Mouse (Mus musculus) left cerebral cortex, postnatal 25 days (tissue): ENCODE data around the gene Slc45a2. TPM values are rescaled to one million over a fixed set of nuclear protein-coding genes. Genes with fewer than 3 reads are reported as not detected.
"Not testable (repeated sequence)": the region's sequence is repeated elsewhere in the genome, so short reads cannot be mapped to it uniquely, and the experiment has no call there.

ENCODE experiments used
- DNase-seq, 2 experiments: peaks; one replicate each; pipeline ENCODE4 v3.0.0; 2022; ENCODE audit warnings: low spot score in 2 of 2, mixed read lengths in 1 of 2
- intact Hi-C: fragments of 180-260 bp; cut with DNase I; formaldehyde crosslinking; loops from one replicate; pipeline ENCODE4 v1.15.1; 2025
- total RNA-seq, 2 experiments: library from RNA; stranded (reverse); gene quantifications; 2 replicates each; pipeline ENCODE4 v1.2.3; 2021

The Slc45a2 gene
- not detected for total RNA-seq

GRCm38 (mm10) chr15:11000421-11000820, at the start of gene Slc45a2:
Gene Slc45a2 (plus strand): TSS chr15:11000721.
- DNase-seq = no peak
- intact Hi-C loops = loop anchor here (10.0 kb wide), 1 partner anchor 1604 kb away; no protein-coding TSS in a partner anchor

- intact Hi-C loops = no loop called here
- DNase-seq = no peak
Observed at GRCm38 (mm10) chr15:10951951-10952759, 48.4 kb upstream of the Slc45a2 start, which contains the start of gene C1qtnf3. Gene C1qtnf3 (plus strand): TSS chr15:10952332.

GRCm38 (mm10) chr15:10952760-10953305, 47.7 kb upstream of the Slc45a2 start:
- intact Hi-C loops = no loop called here

GRCm38 (mm10) chr15:10953465-10953864, 47.1 kb upstream of the Slc45a2 start:
- intact Hi-C loops = no loop called here
- no peak for DNase-seq

More at GRCm38 (mm10) chr15:10952760-10953305, 47.7 kb upstream of the Slc45a2 start:
- no peak for DNase-seq

GRCm38 (mm10) chr15:10954381-10955016, 46.0 kb upstream of the Slc45a2 start:
- intact Hi-C loops = no loop called here
- no peak for DNase-seq

GRCm38 (mm10) chr15:10955156-10955555, 45.4 kb upstream of the Slc45a2 start:
- intact Hi-C loops = no loop called here

GRCm38 (mm10) chr15:10956706-10957105, 43.8 kb upstream of the Slc45a2 start:
- intact Hi-C loops = no loop called here
- no peak for DNase-seq

More at GRCm38 (mm10) chr15:10955156-10955555, 45.4 kb upstream of the Slc45a2 start:
- DNase-seq = no peak

GRCm38 (mm10) chr15:10959277-10960026, 41.1 kb upstream of the Slc45a2 start:
- intact Hi-C loops = no loop called here

GRCm38 (mm10) chr15:10960267-10960666, 40.3 kb upstream of the Slc45a2 start:
- no peak for DNase-seq
- intact Hi-C loops = no loop called here

More at GRCm38 (mm10) chr15:10959277-10960026, 41.1 kb upstream of the Slc45a2 start:
- DNase-seq = no peak

- intact Hi-C loops = no loop called here
- no peak for DNase-seq
Observed at GRCm38 (mm10) chr15:10962601-10963000, 37.9 kb upstream of the Slc45a2 start.

- no peak for DNase-seq
- intact Hi-C loops = no loop called here
Observed at GRCm38 (mm10) chr15:10969439-10969838, 31.1 kb upstream of the Slc45a2 start.

- no peak for DNase-seq
- intact Hi-C loops = no loop called here
Observed at GRCm38 (mm10) chr15:10970777-10971176, 29.7 kb upstream of the Slc45a2 start.

- DNase-seq = no peak
- intact Hi-C loops = no loop called here
Observed at GRCm38 (mm10) chr15:10977151-10977550, 23.4 kb upstream of the Slc45a2 start.

GRCm38 (mm10) chr15:10980712-10981111, 19.8 kb upstream of the Slc45a2 start:
- DNase-seq = no peak
- intact Hi-C loops = loop anchor here (1.0 kb wide), 2 partner anchors 59 to 494 kb away; partner anchors contain the start of gene Rad1

GRCm38 (mm10) chr15:10981377-10982063, 19.0 kb upstream of the Slc45a2 start, which contains the start of gene Amacr:
Gene Amacr (plus strand): TSS chr15:10981756.
- peak; percentile 92 to 94 for DNase-seq
- intact Hi-C loops = loop anchor here (1.0 kb wide), 2 partner anchors 60 to 495 kb away; partner anchors contain the start of gene Rad1

GRCm38 (mm10) chr15:10982064-10982435, 18.5 kb upstream of the Slc45a2 start:
- DNase-seq = no peak
- intact Hi-C loops = no loop called here

- intact Hi-C loops = no loop called here
Observed at GRCm38 (mm10) chr15:10985756-10986155, 14.8 kb upstream of the Slc45a2 start.

GRCm38 (mm10) chr15:10986477-10986876, 14.0 kb upstream of the Slc45a2 start:
- intact Hi-C loops, DNase-seq: not testable (repeated sequence)

More at GRCm38 (mm10) chr15:10985756-10986155, 14.8 kb upstream of the Slc45a2 start:
- DNase-seq = no peak

- intact Hi-C loops = no loop called here
- no peak for DNase-seq
Observed at GRCm38 (mm10) chr15:10990411-10990810, 10.1 kb upstream of the Slc45a2 start.
